Mouse (Mus musculus) heart, adult 2 months (tissue): ENCODE measurements at regions not wholly inside any gene's neighbourhood (a gene's known extent, or its start where the extent isn't known, plus 50 kb on each side); places are given as distances from the start of the nearest gene placed in this dataset.

ENCODE experiments used
- CTCF ChIP-seq: fragments of 200-600 bp; IDR thresholded peaks from 2 replicates; pipeline ENCODE4 v1.8.1; 2022; ENCODE audit warnings: antibody characterized with exemption, mild to moderate bottlenecking, moderate library complexity
- EP300 ChIP-seq: fragments of 200-500 bp; IDR thresholded peaks from 2 replicates; pipeline ENCODE4 v1.6.1; 2011; ENCODE audit warnings: low read depth, low read length, control low read depth; ENCODE audit not compliant: insufficient read depth

DNA sequence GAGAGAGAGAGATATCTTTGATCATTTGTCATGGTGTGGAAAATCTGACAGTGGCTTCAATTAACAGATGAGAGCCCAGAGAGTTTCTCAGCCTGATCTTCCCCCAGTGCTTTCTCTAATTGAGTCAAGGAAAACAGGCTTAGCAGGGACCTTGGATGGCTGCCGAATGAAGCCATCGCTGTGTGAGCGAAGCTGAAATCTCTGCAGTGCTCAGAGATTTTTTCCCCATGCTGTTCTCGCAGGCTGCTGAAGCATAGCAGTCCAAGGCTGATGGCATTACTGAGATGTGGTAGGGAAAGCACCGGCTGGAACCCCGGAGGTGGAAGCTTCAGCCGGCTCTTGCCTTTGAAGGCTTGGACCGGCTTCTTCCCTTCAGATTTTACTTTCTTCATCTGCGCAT, 455.1 kb downstream of the Slc4a3 start:
- TF ChIP-seq CTCF, result no peak
- no peak for TF ChIP-seq EP300
